Mouse (Mus musculus) kidney, embryonic 15.5 days (tissue): ENCODE measurements around the gene Esr1. TPM values are rescaled to one million over a fixed set of nuclear protein-coding genes. Genes with fewer than 3 reads are reported as not detected.
"Not testable (repeated sequence)": the region's sequence is repeated elsewhere in the genome, so short reads cannot be mapped to it uniquely, and the experiment has no call there.

Experiments used
- ATAC-seq: fragments of 200-750 bp; cut with Nextera tagmentation; replicated peaks from 2 replicates; pipeline ENCODE4 v1.8.0; 2017; ENCODE audit warnings: moderate TSS enrichment; ENCODE audit not compliant: low FRiP score
- H3K27ac ChIP-seq: fragments of 300-500 bp; sonication (generic); 2 replicates; pipeline ENCODE4 v1.5.1; 2015; ENCODE audit warnings: mild to moderate bottlenecking, inconsistent platforms
- H3K27me3 ChIP-seq: fragments of 300-500 bp; sonication (generic); 2 replicates; pipeline ENCODE4 v1.6.1; 2015; ENCODE audit warnings: inconsistent platforms
- H3K36me3 ChIP-seq: fragments of 300-500 bp; sonication (generic); 2 replicates; pipeline ENCODE4 v1.6.1; 2015; ENCODE audit warnings: inconsistent platforms
- H3K4me1 ChIP-seq: fragments of 300-500 bp; sonication (generic); 2 replicates; pipeline ENCODE4 v1.6.1; 2015; ENCODE audit warnings: inconsistent platforms
- H3K4me2 ChIP-seq: fragments of 300-500 bp; sonication (generic); 2 replicates; pipeline ENCODE4 v1.6.1; 2015; ENCODE audit warnings: moderate library complexity, mild to moderate bottlenecking, inconsistent platforms
- H3K4me3 ChIP-seq: fragments of 300-500 bp; sonication (generic); replicated peaks from 2 replicates; pipeline ENCODE4 v1.5.1; 2015; ENCODE audit warnings: mild to moderate bottlenecking, inconsistent platforms
- H3K9ac ChIP-seq: fragments of 300-500 bp; sonication (generic); 2 replicates; pipeline ENCODE4 v1.6.1; 2015; ENCODE audit warnings: mild to moderate bottlenecking, inconsistent platforms
- H3K9me3 ChIP-seq: fragments of 300-500 bp; sonication (generic); replicated peaks from 2 replicates; pipeline ENCODE4 v1.6.1; 2016; ENCODE audit warnings: inconsistent platforms
- WGBS: fragments of 180-500 bp; shearing (Covaris S2); methylation state at CpG from one replicate; pipeline ENCODE4 v1.1.7; 2015; ENCODE audit warnings: mixed read lengths; 5-methylcytosine and 5-hydroxymethylcytosine counted together
- polyA plus RNA-seq: library from polyadenylated mRNA; unstranded; fragments of >200 nt; fragmentation: Nextera tagmentation; extraction: Ambion mirVana; gene quantifications from 2 replicates; pipeline ENCODE4 v1.2.1, GENCODE M21; 2015

Gene Esr1
- polyA plus RNA-seq, 1 experiment from 2014 or later: 2.2 TPM

DNA sequence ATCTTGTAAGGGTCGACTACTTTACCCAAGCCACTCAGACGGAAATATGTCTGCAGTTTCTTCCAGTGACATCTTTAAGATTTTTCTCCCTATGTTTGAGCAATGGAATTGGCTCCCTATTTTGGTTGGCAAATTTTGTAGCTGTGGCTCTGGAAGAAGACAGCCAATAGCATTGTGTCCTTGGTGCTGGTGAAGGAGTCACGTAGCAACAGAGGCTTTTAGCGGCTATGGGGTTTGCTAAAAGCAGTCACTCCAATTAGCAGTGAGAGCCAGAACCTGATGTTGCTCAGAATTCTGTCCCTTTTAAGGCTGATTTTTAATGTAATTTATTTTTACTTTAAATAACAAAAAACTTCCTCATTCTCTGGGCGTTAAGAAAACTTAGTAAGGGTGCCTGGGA lies 54.0 kb downstream of the Esr1 start:
- no peak overlapping the region for H3K9ac ChIP-seq
- no peaks in the 10 kb centered on the region for H3K4me1 ChIP-seq
- no peaks in the 10 kb centered on the region for H3K27me3 ChIP-seq
- no peak for ATAC-seq
- H3K4me3 ChIP-seq: no peak overlapping the region
- H3K4me2 ChIP-seq: no peak overlapping the region
- WGBS: 82% methylated on average over 5 of the region's 5 CpGs
- no peaks in the 10 kb centered on the region for H3K36me3 ChIP-seq
- H3K9me3 ChIP-seq: no peaks in the 10 kb centered on the region
- H3K27ac ChIP-seq: no peak overlapping the region

DNA sequence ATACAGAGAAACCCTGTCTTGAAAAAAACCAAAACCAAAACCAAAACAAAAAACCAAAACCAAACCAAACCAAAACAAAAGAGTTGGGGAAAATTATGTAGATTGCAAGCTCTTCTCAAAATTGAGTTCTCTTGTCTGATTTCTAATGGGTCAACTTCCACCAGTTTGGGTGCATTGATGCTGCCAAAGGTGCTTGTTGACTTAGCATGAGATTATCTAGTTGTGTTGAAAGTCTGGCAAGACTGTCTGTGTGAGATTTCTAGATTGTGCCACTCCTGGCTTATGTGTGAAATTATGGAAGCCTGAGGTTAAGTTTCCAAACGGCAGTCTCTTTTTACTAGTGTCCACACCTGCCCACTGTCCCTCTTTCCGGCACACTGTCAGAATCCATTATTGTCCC lies 55.6 kb downstream of the Esr1 start:
- H3K9me3 ChIP-seq: no peaks in the 10 kb centered on the region
- no peak overlapping the region for H3K9ac ChIP-seq
- no peak for ATAC-seq
- no peak overlapping the region for H3K27ac ChIP-seq
- no peaks in the 10 kb centered on the region for H3K27me3 ChIP-seq
- H3K4me1 ChIP-seq: no peaks in the 10 kb centered on the region
- H3K36me3 ChIP-seq: no peaks in the 10 kb centered on the region
- WGBS: 81% methylated on average over 2 of the region's 2 CpGs
- H3K4me2 ChIP-seq: no peak overlapping the region
- no peak overlapping the region for H3K4me3 ChIP-seq

DNA sequence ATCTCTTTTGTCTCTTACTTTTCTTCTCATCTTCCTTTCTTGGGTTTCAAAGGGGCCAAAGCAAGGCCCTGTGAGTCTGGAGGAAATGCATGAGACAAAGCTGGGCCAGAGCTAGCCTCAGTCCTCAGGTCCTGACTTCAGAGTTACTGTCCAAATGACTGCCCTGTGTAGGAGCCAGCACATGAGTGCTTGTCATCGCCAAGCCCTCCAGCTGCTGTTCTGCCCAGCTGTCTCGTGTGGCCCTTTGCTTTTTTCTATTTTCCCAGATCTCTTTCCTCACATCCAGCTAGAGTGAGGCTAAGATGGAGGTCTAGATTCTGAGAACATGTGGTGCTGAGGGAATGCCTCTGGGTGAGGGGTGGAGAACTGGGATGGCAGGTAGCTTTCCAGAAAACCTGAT lies 58.7 kb downstream of the Esr1 start:
- Histone ChIP-seq H3K9me3 (no peaks in the 10 kb centered on the region), H3K4me1 (no peaks in the 10 kb centered on the region), H3K27ac (no peak overlapping the region), H3K4me2 (no peak overlapping the region), H3K4me3 (no peak overlapping the region), H3K27me3 (no peaks in the 10 kb centered on the region), H3K9ac (no peak overlapping the region), H3K36me3 (no peaks in the 10 kb centered on the region)
- WGBS: 63% methylated on average over 2 of the region's 2 CpGs
- no peak for ATAC-seq

DNA sequence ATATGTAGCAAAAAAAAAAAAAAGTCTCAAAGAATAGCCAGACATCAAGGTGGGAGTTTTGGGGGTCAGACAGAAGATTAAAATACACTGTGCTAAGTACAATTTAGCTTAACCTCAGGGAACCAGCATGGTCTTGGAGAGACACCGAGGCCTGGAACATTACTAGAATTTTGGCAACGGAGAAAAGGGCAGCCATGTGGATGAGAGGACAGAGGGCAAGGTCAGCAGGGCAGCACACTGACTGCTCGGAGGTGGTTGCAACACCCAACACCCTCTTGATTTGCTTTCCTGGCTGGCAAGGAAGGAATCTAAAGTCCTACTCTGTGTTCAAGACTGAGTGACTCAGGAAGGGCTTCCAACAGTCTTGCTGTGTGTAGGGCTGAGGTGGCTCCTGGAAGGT lies 60.5 kb downstream of the Esr1 start:
- ATAC-seq: no peak
- no peak overlapping the region for H3K27ac ChIP-seq
- H3K9ac ChIP-seq: no peak overlapping the region
- H3K27me3 ChIP-seq: no peaks in the 10 kb centered on the region
- no peaks in the 10 kb centered on the region for H3K36me3 ChIP-seq
- WGBS: 56% methylated on average over 3 of the region's 3 CpGs
- no peak overlapping the region for H3K4me3 ChIP-seq
- H3K4me2 ChIP-seq: no peak overlapping the region
- no peaks in the 10 kb centered on the region for H3K4me1 ChIP-seq
- no peaks in the 10 kb centered on the region for H3K9me3 ChIP-seq

DNA sequence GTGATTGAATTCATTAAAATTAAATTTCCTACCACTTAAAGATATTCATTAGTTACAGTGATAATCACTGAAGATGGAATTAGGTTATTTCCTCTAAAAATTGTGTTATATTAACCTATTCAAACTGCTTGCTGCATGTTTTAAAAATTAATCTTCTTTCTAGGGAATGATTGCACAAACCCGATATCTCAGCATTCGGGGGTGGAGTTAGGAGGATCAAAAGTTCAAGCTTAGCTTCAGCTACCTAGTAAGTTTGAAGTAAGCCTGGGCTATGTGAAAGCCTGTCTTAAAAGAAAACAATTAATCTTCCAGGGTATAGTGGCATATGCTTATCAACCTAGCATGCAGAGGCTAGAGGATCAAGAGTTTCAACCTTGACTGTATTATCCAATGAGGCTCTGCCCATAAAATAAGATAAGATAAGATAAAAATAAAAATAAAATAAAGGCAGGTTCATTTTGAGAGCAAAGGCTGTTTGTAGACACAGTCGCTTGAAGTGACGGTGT lies 62.0 kb downstream of the Esr1 start:
- H3K4me3 ChIP-seq: no peak overlapping the region
- H3K36me3 ChIP-seq: no peaks in the 10 kb centered on the region
- no peak for ATAC-seq
- no peaks in the 10 kb centered on the region for H3K27me3 ChIP-seq
- no peaks in the 10 kb centered on the region for H3K9me3 ChIP-seq
- H3K4me1 ChIP-seq: no peaks in the 10 kb centered on the region
- H3K4me2 ChIP-seq: no peak overlapping the region
- H3K27ac ChIP-seq: no peak overlapping the region
- 84% methylated on average over 4 of the region's 4 CpGs for WGBS
- no peak overlapping the region for H3K9ac ChIP-seq

DNA sequence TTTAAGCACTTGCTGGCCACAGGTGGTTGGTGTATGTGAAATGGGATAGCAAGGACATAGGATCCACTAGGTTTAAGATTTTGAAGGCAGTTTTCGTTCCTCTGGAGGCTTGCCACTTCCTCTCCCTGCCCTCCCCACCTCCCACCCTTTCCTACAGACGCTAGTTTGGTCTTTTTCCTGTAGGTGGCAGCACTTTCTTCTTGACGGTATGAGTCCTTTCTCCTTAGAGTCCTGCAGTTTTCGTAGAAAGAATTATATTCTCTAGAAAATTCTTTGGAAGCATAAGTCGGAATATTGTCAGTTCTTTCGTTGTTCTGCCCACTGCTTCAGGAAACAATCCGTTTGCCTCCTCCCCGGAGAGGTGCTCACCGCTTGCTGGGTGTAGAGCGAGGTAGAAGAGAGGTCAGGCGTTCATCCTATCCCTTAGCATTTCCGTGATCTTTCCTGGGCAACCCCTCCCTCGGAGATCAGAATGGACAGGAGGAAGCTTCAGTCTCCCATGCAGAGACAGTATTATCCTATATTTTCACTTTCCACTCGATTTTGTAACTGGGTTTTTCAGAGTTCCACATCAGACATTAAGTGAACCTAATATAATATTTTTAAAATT lies 63.7 kb downstream of the Esr1 start:
- not testable (repeated sequence) for H3K4me3 ChIP-seq, H3K9ac ChIP-seq, H3K4me1 ChIP-seq, H3K27me3 ChIP-seq, H3K27ac ChIP-seq, H3K36me3 ChIP-seq, H3K9me3 ChIP-seq
- 16% methylated on average over 14 of the region's 14 CpGs for WGBS
- ATAC-seq: peak; percentile 76; the same call in 1 of the 2 replicates
- H3K4me2 ChIP-seq: peak overlapping the region; percentile 52

DNA sequence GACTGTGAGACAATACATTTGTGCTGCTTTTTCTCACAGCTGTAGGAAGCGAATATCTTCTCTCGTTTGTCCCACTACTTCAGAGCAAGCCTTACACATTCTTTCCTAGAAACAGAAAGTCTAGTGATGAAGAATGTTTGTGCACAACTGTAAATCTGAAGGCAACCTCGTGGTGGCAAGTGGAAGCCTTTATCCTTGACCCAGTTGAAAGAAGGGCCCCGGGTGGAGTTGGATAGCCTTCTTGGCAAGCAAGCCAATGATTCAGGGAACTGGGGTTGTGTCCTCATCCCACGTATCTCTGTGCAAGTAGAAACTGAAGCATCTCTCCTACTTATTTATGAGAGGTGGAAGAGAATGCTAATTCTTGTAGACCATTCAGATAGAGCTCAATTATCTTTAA lies 71.7 kb downstream of the Esr1 start:
- 76% methylated on average over 5 of the region's 5 CpGs for WGBS
- H3K9ac ChIP-seq: no peak overlapping the region
- ATAC-seq: no peak
- H3K4me3 ChIP-seq: no peak overlapping the region
- no peak overlapping the region for H3K4me2 ChIP-seq
- H3K4me1 ChIP-seq: no peaks in the 10 kb centered on the region
- no peaks in the 10 kb centered on the region for H3K36me3 ChIP-seq
- H3K9me3 ChIP-seq: no peaks in the 10 kb centered on the region
- no peak overlapping the region for H3K27ac ChIP-seq
- no peaks in the 10 kb centered on the region for H3K27me3 ChIP-seq

DNA sequence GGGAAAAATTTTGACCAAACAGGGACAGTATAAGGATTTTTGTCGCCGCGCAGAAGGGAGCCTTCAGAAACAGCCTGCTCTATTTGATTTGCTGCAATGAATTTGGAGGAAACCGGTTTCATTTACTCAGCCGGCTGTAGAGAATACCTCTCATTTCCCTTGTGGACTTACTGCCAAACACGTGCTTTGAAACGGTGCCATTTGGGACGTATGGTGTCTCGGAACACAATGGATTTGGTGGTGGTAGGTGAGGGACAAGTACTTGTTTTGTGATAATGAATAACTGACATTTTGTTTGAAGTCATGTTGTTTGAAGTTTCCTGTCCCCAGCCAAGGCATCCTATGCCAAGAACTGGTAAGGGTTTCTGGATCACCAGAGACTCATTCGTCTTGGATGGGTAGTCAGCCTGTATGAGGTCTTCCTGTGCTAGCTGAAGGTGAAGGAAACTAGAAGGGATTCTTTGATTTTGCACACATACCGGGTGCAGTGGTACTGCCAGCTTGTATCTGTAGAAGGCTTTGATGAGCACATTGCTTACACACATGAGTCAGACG lies 72.4 kb downstream of the Esr1 start:
- no peaks in the 10 kb centered on the region for H3K4me1 ChIP-seq
- 86% methylated on average over 12 of the region's 12 CpGs for WGBS
- H3K9ac ChIP-seq: no peak overlapping the region
- H3K36me3 ChIP-seq: no peaks in the 10 kb centered on the region
- H3K4me3 ChIP-seq: no peak overlapping the region
- H3K4me2 ChIP-seq: no peak overlapping the region
- no peak overlapping the region for H3K27ac ChIP-seq
- H3K9me3 ChIP-seq: no peaks in the 10 kb centered on the region
- H3K27me3 ChIP-seq: no peaks in the 10 kb centered on the region
- no peak for ATAC-seq

DNA sequence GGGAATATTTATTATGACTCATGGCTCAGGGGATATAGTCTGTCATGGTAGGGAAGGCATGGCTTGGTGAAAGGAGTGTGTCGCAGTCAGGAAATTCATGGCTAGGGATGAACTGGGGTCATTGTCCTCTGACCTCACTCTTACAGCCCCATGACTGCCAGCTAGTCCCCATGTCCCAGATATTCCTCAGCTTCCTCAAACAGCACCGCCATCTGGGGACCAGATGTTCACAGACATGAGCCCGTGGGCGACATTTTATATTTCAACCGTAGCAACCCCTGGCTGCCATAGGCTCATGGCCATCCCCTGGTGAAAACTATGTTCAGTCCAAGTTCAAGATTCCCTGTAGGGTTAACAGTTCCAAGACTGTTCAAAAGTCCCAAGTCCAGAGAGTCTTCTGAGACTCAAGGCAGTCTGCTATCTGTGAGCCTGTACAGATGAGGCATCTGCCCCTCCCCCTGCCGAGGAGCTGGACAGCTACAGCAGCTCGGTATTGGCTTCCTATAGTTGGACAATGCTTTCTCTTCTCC lies 83.0 kb downstream of the Esr1 start:
- no peak overlapping the region for H3K9ac ChIP-seq
- H3K36me3 ChIP-seq: no peaks in the 10 kb centered on the region
- no peak overlapping the region for H3K4me3 ChIP-seq
- ATAC-seq: no peak
- H3K27ac ChIP-seq: no peak overlapping the region
- WGBS: 79% methylated on average over 7 of the region's 7 CpGs
- no peaks in the 10 kb centered on the region for H3K4me1 ChIP-seq
- H3K4me2 ChIP-seq: no peak overlapping the region
- H3K9me3 ChIP-seq: no peaks in the 10 kb centered on the region
- no peaks in the 10 kb centered on the region for H3K27me3 ChIP-seq

DNA sequence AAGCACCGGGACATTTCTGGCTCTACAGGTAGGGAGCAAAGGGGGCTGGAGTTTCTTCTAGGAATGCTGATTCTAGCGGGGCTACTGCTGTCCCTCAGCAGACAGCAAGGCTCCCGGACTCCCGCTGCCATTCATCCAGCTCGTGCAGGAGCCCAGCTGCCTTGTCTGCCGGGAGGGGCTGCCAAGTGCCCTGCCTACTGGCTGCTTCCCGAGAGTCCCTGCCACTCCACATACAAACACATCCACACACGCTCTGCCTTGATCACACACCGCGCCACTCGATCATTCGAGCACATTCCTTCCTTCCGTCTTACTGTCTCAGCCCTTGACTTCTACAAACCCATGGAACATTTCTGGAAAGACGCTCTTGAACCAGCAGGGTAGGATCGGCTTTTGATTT lies 98.5 kb downstream of the Esr1 start:
- Histone ChIP-seq H3K4me3 (peak overlapping the region; percentile 37), H3K27ac (no peak overlapping the region), H3K27me3 (peaks cover 53% of the 10 kb centered on the region), H3K36me3 (no peaks in the 10 kb centered on the region), H3K9ac (0 out of 2 replicates have a peak overlapping the region, but pooled peaks have one; percentile 23), H3K4me2 (peak overlapping the region; percentile 67), H3K9me3 (no peaks in the 10 kb centered on the region), H3K4me1 (peaks cover 21% of the 10 kb centered on the region)
- ATAC-seq: 0 out of 2 replicates have a peak, but pooled peaks have one; percentile 26
- WGBS: 3% methylated on average over 15 of the region's 15 CpGs

DNA sequence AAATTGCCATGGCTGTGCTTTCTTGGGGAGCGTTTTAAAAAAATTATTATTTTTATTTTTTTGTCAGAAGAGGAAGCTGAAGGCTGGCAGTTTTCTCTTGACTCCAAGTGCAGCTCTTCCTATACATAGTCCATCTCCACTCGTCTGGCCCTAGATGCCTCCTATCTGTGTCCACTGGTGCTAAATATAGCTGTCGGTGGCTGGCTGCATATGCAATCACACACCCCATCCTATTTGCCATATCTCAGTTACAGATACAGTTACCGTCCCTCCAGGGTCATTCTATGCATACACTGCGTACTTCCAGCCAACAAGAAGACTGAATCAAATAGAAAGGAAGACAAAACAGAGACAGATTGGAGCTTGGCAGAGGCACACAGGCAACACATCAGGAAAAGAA lies 100.0 kb downstream of the Esr1 start:
- Histone ChIP-seq H3K9ac (no peak overlapping the region), H3K4me1 (peaks cover 21% of the 10 kb centered on the region), H3K4me2 (peak overlapping the region; percentile 98), H3K4me3 (peak overlapping the region; percentile 50; the same call in 1 of the 2 replicates), H3K27ac (no peak overlapping the region), H3K36me3 (no peaks in the 10 kb centered on the region), H3K27me3 (peaks cover 60% of the 10 kb centered on the region), H3K9me3 (no peaks in the 10 kb centered on the region)
- WGBS: 47% methylated on average over 5 of the region's 5 CpGs
- ATAC-seq: no peak

DNA sequence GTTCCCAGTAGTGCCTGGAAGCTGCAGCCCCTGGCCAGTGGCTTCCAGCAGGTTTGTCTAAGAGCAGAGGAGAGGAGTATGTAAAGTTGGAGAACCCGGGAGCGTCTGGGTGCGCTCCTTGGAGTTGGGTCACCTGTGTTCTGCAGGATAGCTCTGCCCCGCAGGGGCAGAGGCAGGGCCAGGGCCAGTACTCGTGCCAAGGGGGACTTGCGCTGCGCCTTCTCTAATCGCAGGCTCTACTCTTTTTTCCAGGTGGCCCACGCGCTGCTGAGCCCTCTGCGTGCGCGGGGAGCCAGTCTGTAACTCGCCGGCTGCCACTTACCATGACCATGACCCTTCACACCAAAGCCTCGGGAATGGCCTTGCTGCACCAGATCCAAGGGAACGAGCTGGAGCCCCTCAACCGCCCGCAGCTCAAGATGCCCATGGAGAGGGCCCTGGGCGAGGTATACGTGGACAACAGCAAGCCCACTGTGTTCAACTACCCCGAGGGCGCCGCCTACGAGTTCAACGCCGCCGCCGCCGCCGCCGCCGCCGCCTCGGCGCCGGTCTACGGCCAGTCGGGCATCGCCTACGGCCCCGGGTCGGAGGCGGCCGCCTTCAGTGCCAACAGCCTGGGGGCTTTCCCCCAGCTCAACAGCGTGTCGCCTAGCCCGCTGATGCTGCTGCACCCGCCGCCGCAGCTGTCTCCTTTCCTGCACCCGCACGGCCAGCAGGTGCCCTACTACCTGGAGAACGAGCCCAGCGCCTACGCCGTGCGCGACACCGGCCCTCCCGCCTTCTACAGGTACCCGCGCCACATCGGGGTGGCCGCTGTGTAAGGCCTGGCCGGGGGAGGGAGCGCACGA lies 100.9 kb downstream of the Esr1 start:
- peak overlapping the region; percentile 43 for H3K9ac ChIP-seq
- peak overlapping the region; percentile 98 for H3K4me2 ChIP-seq
- peaks cover 21% of the 10 kb centered on the region for H3K4me1 ChIP-seq
- H3K4me3 ChIP-seq: peak overlapping the region; percentile 50
- H3K9me3 ChIP-seq: no peaks in the 10 kb centered on the region
- under 1% methylated on average over 64 of the region's 68 CpGs for WGBS
- no peak overlapping the region for H3K27ac ChIP-seq
- ATAC-seq: peak; percentile 72
- no peaks in the 10 kb centered on the region for H3K36me3 ChIP-seq
- H3K27me3 ChIP-seq: peaks cover 60% of the 10 kb centered on the region
